Mouse (Mus musculus): ENCODE measurements around the gene Zdhhc18. TPM values are rescaled to one million over a fixed set of nuclear protein-coding genes. Genes with fewer than 3 reads are reported as not detected.

Zdhhc18 gene
- polyA plus RNA-seq (2012; rRNA removed): 5.1 and 6.3 TPM in 2 replicates

GRCm38 (mm10) chr4:133649989-133650699 is at the start of gene Zdhhc18:
Gene Zdhhc18, minus strand, starts transcription at chr4:133650154.

GRCm38 (mm10) chr4:133671881-133672844 is 22.2 kb upstream of the Zdhhc18 start, which contains the start of gene Pigv:
Gene Pigv, minus strand, starts transcription at chr4:133672647.

GRCm38 (mm10) chr4:133601721-133602218 is 48.2 kb downstream of the Zdhhc18 start, which contains the start of gene Sfn:
Gene Sfn, minus strand, starts transcription at chr4:133602168.

GRCm38 (mm10) chr4:133584059-133584951 is 65.6 kb downstream of the Zdhhc18 start, which contains the start of gene Gpn2:
Gene Gpn2, plus strand, starts transcription at chr4:133584362.

GRCm38 (mm10) chr4:133574070-133574842 is 75.7 kb downstream of the Zdhhc18 start, which contains the start of gene Gpatch3:
Gene Gpatch3, plus strand, starts transcription at chr4:133574745.

Other genes with a start within 250 kb of the Zdhhc18 start
- 0.06 and 0.08 TPM in 2 replicates for gene Tent5b, start 170.0 kb downstream of the Zdhhc18 start, polyA plus RNA-seq (2012; rRNA removed)
- 0.17 and 0.52 TPM in 2 replicates for gene Trnp1, start 151.6 kb downstream of the Zdhhc18 start, polyA plus RNA-seq (2012; rRNA removed)
- gene Kdf1, start 131.2 kb downstream of the Zdhhc18 start, polyA plus RNA-seq (2012; rRNA removed): 2.4 and 2.5 TPM in 2 replicates
- 84.1 and 85.0 TPM in 2 replicates for gene Nudc, start 104.2 kb downstream of the Zdhhc18 start, polyA plus RNA-seq (2012; rRNA removed)
- 2.6 and 4.5 TPM in 2 replicates for gene Nr0b2, start 96.8 kb downstream of the Zdhhc18 start, polyA plus RNA-seq (2012; rRNA removed)
- gene Gpatch3, start 75.4 kb downstream of the Zdhhc18 start, polyA plus RNA-seq (2012; rRNA removed): 3.1 and 4.1 TPM in 2 replicates
- gene Gpn2, start 65.8 kb downstream of the Zdhhc18 start, polyA plus RNA-seq (2012; rRNA removed): 12.9 and 13.8 TPM in 2 replicates
- 0.66 and 0.82 TPM in 2 replicates for gene Sfn, start 48.0 kb downstream of the Zdhhc18 start, polyA plus RNA-seq (2012; rRNA removed)
- 4.6 and 5.1 TPM in 2 replicates for gene Pigv, start 22.5 kb upstream of the Zdhhc18 start, polyA plus RNA-seq (2012; rRNA removed)
- 7.2 and 10.5 TPM in 2 replicates for gene Arid1a, start 106.6 kb upstream of the Zdhhc18 start, polyA plus RNA-seq (2012; rRNA removed)
- 26.8 and 32.6 TPM in 2 replicates for gene Rps6ka1, start 237.6 kb upstream of the Zdhhc18 start, polyA plus RNA-seq (2012; rRNA removed)